In the genomic region with DNA sequence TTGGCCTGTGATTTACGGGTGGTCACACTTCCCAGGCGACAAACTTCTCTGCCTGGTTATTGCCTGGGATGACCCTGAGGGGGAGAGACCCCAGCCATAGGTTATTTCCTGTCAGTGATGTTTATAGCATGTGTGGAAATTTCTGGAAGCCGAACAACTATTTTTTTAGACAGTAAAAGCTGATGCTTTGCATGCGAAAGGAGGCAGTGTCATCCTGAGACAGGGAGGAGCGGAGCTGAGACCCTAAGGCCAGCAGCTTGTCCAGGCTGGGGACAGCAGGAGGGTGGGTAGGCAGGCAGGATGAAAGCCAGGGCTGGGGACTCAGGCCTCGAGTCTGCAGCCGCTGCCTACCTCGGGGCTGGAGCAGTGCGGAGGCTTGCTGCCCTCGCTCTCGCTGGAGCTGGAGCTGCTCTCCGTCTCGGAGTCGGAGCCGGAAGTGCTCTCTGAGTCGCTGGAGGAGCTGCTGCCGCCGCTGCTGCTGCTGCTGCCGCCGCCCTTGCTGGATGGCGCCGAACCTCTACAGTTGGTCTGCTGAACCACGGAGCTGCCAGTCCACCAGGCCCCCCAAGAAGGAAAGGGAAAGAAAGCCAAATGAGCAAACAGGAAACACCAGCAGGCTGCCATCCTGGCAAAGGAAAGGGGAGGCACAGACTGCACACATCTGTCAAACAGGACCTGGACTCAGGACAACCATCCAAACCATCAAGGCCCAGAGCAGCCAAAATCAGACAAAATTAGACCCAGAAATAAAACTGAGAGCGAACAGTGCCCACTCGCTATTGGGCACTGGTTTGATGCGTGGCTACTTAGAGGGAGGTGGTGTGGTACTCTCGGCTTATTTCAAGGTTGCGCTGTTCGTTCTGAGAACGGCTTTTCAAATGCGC, we compare ENCODE assay signal across 8 mouse cellular contexts.
DNase-seq lines count a peak whose midpoint lies in the region; ATAC-seq lines count a peak whose summit lies in the region.

No protein-coding gene starts in this region.

- H3K9me3 ChIP-seq in heart, embryonic 10.5 days = no peaks in the 10 kb centered on the region
- H3K9me3 ChIP-seq in liver, embryonic 15.5 days (replicated peaks) = no peaks in the 10 kb centered on the region
- H3K9me3 ChIP-seq in forebrain, embryonic 13.5 days (replicated peaks) = peaks cover 9% of the 10 kb centered on the region; the same call in 1 of the 2 replicates

- H3K4me1 ChIP-seq in heart, embryonic 10.5 days = peaks cover 5% of the 10 kb centered on the region
- H3K4me1 ChIP-seq in liver, embryonic 15.5 days (replicated peaks) = no peaks in the 10 kb centered on the region
- H3K4me1 ChIP-seq in forebrain, embryonic 13.5 days = no peaks in the 10 kb centered on the region

- H3K27ac ChIP-seq in heart, embryonic 10.5 days = peak overlapping the region; percentile 50
- no peak overlapping the region for H3K27ac ChIP-seq in liver, embryonic 15.5 days (replicated peaks)
- no peak overlapping the region for H3K27ac ChIP-seq in forebrain, embryonic 13.5 days

- H3K9ac ChIP-seq in liver, embryonic 15.5 days = no peak overlapping the region
- no peak overlapping the region for H3K9ac ChIP-seq in forebrain, embryonic 13.5 days

- intact Hi-C loops in heart, postnatal 10 days (cut with DNase I) = no loop called here

- H3K27me3 ChIP-seq in heart, embryonic 10.5 days (ENCODE audit: insufficient read depth, poor library complexity, severe bottlenecking) = no peaks in the 10 kb centered on the region
- H3K27me3 ChIP-seq in liver, embryonic 15.5 days = no peaks in the 10 kb centered on the region
- no peaks in the 10 kb centered on the region for H3K27me3 ChIP-seq in forebrain, embryonic 13.5 days

- H3K4me2 ChIP-seq in liver, embryonic 15.5 days = peak overlapping the region; percentile 25
- no peak overlapping the region for H3K4me2 ChIP-seq in forebrain, embryonic 13.5 days

- no peak for DNase-seq in heart, embryonic 10.5 days (ENCODE audit: low spot score)
- DNase-seq in heart, postnatal 10 days = no peak
- DNase-seq in adrenal gland, postnatal 36 days = peak; percentile 17 to 53
- DNase-seq in heart, postnatal 4 days = peak; percentile 34
- DNase-seq in natural killer cell, adult 2 months (ENCODE audit: low spot score in 2 of 2) = no peak
- DNase-seq in thymus, postnatal 36 days = no peak

- H3K4me3 ChIP-seq in heart, embryonic 10.5 days = peak overlapping the region; percentile 36
- no peak overlapping the region for H3K4me3 ChIP-seq in liver, embryonic 15.5 days (replicated peaks)
- no peak overlapping the region for H3K4me3 ChIP-seq in forebrain, embryonic 13.5 days

- no peaks in the 10 kb centered on the region for H3K36me3 ChIP-seq in heart, embryonic 10.5 days
- no peaks in the 10 kb centered on the region for H3K36me3 ChIP-seq in liver, embryonic 15.5 days (replicated peaks)
- H3K36me3 ChIP-seq in forebrain, embryonic 13.5 days (ENCODE audit: poor library complexity, severe bottlenecking) = peaks cover 3% of the 10 kb centered on the region; the same call in 1 of the 2 replicates

- 68% methylated on average over 31 of the region's 31 CpGs for WGBS in heart, embryonic 10.5 days
- 42% methylated on average over 31 of the region's 31 CpGs for WGBS in liver, embryonic 15.5 days (ENCODE audit: insufficient replicate concordance)
- WGBS in forebrain, embryonic 13.5 days = 80% methylated on average over 31 of the region's 31 CpGs

- no peak for ATAC-seq in liver, embryonic 15.5 days (ENCODE audit: insufficient read depth)
- ATAC-seq in forebrain, embryonic 13.5 days = no peak

Comparison
In these comparisons a context has a peak if more than half of its experiments do, and no peak if none do; other contexts are left out.
1. DNase-seq: peak in adrenal gland, postnatal 36 days (2 of 2) and heart, postnatal 4 days (single experiment); none in heart, embryonic 10.5 days (single experiment), heart, postnatal 10 days (0 of 2), natural killer cell, adult 2 months (0 of 2) and thymus, postnatal 36 days (0 of 2).